Mouse (Mus musculus) MEL (cell line): Measurements from ENCODE around the gene Ubl3. TPM values are rescaled to one million over a fixed set of nuclear protein-coding genes. Genes with fewer than 3 reads are reported as not detected.

Source experiments
- DNase-seq: peaks from one replicate; pipeline ENCODE4 v3.0.0; 2011; ENCODE audit warnings: low read depth, low spot score
- H3K27ac ChIP-seq: 2 replicates; pipeline ENCODE4 v1.5.1; 2012; ENCODE audit warnings: low read depth, mild to moderate bottlenecking, control low read depth, low read length, moderate library complexity; ENCODE audit not compliant: control insufficient read depth
- H3K27me3 ChIP-seq, 2 experiments: fragments of 150-350 bp in 1 of 2; sonication (generic) in 1 of 2; 2 replicates each; pipeline ENCODE4 v1.6.1; 2012; ENCODE audit warnings: low read length in 2 of 2, mild to moderate bottlenecking in 2 of 2, improper control_type of control experiment in 1 of 2, moderate library complexity in 1 of 2; ENCODE audit not compliant: insufficient read depth in 2 of 2, control insufficient read depth in 1 of 2
- H3K36me3 ChIP-seq, 2 experiments: 2 replicates each; pipeline ENCODE4 v1.6.1; 2012 to 2014; ENCODE audit warnings: low read length in 2 of 2, improper control_type of control experiment in 1 of 2, inconsistent platforms in 1 of 2, mild to moderate bottlenecking in 1 of 2; ENCODE audit not compliant: insufficient read depth in 2 of 2, control insufficient read depth in 1 of 2
- H3K4me1 ChIP-seq, 2 experiments: fragments of 150-350 bp in 1 of 2; sonication (generic) in 1 of 2; 2 replicates each; pipeline ENCODE4 v1.6.1; 2012; ENCODE audit warnings: low read length in 2 of 2, improper control_type of control experiment in 1 of 2, mild to moderate bottlenecking in 1 of 2; ENCODE audit not compliant: insufficient read depth in 2 of 2, control insufficient read depth in 1 of 2
- H3K4me3 ChIP-seq, 2 experiments: fragments of 150-350 bp in 1 of 2; sonication (generic) in 1 of 2; 2 replicates each; pipeline ENCODE4 v1.5.1; 2012; ENCODE audit warnings: low read depth in 2 of 2, low read length in 2 of 2, mild to moderate bottlenecking in 2 of 2, moderate library complexity in 2 of 2, control low read depth in 1 of 2, improper control_type of control experiment in 1 of 2; ENCODE audit not compliant: control insufficient read depth in 1 of 2, insufficient read depth in 1 of 2
- H3K79me2 ChIP-seq: 2 replicates; pipeline ENCODE4 v1.6.1; 2012; ENCODE audit warnings: mild to moderate bottlenecking, low read length, moderate library complexity; ENCODE audit not compliant: control insufficient read depth, poor library complexity, insufficient read depth
- H3K9ac ChIP-seq: 2 replicates; pipeline ENCODE4 v1.6.1; 2012; ENCODE audit warnings: low read depth, mild to moderate bottlenecking, control low read depth, low read length, moderate library complexity; ENCODE audit not compliant: control insufficient read depth, poor library complexity, severe bottlenecking
- H3K9me3 ChIP-seq: fragments of 150-350 bp; sonication (generic); replicated peaks from 2 replicates; pipeline ENCODE4 v1.6.1; 2012; ENCODE audit warnings: mild to moderate bottlenecking, low read length, improper control_type of control experiment, moderate library complexity; ENCODE audit not compliant: insufficient read depth
- CTCF ChIP-seq, 3 experiments: IDR thresholded peaks in 2 of 3; conservative IDR thresholded peaks in 1 of 3; 2 replicates each; pipeline ENCODE4 v1.5.1; 2011 to 2012; ENCODE audit warnings: low read length in 3 of 3, low read depth in 2 of 3, mild to moderate bottlenecking in 2 of 3, improper control_type of control experiment in 1 of 3, inconsistent platforms in 1 of 3, mixed read lengths in 1 of 3, moderate library complexity in 1 of 3; ENCODE audit not compliant: control insufficient read depth in 1 of 3, insufficient read depth in 1 of 3, poor library complexity in 1 of 3, severe bottlenecking in 1 of 3
- ELF1 ChIP-seq: IDR thresholded peaks from 2 replicates; pipeline ENCODE4 v1.6.1; 2014; ENCODE audit warnings: low read depth, mild to moderate bottlenecking, inconsistent platforms, low read length, improper control_type of control experiment, moderate library complexity
- GABPA ChIP-seq: IDR thresholded peaks from 2 replicates; pipeline ENCODE4 v1.6.1; 2012; ENCODE audit warnings: low read depth, mild to moderate bottlenecking, inconsistent platforms, low read length, improper control_type of control experiment, moderate library complexity
- GATA1 ChIP-seq: IDR thresholded peaks from 2 replicates; pipeline ENCODE4 v1.6.1; 2011; ENCODE audit warnings: low read depth, low read length, improper control_type of control experiment
- HCFC1 ChIP-seq: IDR thresholded peaks from 2 replicates; pipeline ENCODE4 v1.6.1; 2012; ENCODE audit warnings: low read depth, mild to moderate bottlenecking, inconsistent platforms, low read length, improper control_type of control experiment, moderate library complexity
- KAT2A ChIP-seq: conservative IDR thresholded peaks from 2 replicates; pipeline ENCODE4 v1.6.1; 2012; ENCODE audit warnings: low read depth, low read length, improper control_type of control experiment, inconsistent platforms
- MAFK ChIP-seq: IDR thresholded peaks from 2 replicates; pipeline ENCODE4 v1.6.1; 2011; ENCODE audit warnings: low read depth, mild to moderate bottlenecking, low read length, improper control_type of control experiment, borderline replicate concordance
- MAX ChIP-seq: IDR thresholded peaks from 2 replicates; pipeline ENCODE4 v1.6.1; 2011; ENCODE audit warnings: low read length, improper control_type of control experiment
- MXI1 ChIP-seq: IDR thresholded peaks from 2 replicates; pipeline ENCODE4 v1.6.1; 2011; ENCODE audit warnings: mild to moderate bottlenecking, low read depth, low read length, improper control_type of control experiment
- POLR2AphosphoS5 ChIP-seq: IDR thresholded peaks from 2 replicates; pipeline ENCODE4 v1.6.1; 2012; ENCODE audit warnings: low read depth, borderline replicate concordance, mild to moderate bottlenecking, inconsistent platforms, low read length, moderate library complexity, mixed read lengths
- RAD21 ChIP-seq: IDR thresholded peaks from 2 replicates; pipeline ENCODE4 v1.6.1; 2011; ENCODE audit warnings: mild to moderate bottlenecking, low read depth, low read length, improper control_type of control experiment
- RCOR1 ChIP-seq: IDR thresholded peaks from 2 replicates; pipeline ENCODE4 v1.6.1; 2012; ENCODE audit warnings: low read depth, mild to moderate bottlenecking, inconsistent platforms, low read length, improper control_type of control experiment
- SMC3 ChIP-seq: IDR thresholded peaks from 2 replicates; pipeline ENCODE4 v1.6.1; 2011; ENCODE audit warnings: low read depth, low read length, improper control_type of control experiment
- USF1 ChIP-seq: IDR thresholded peaks from 2 replicates; pipeline ENCODE4 v1.6.1; 2014; ENCODE audit warnings: low read depth, mild to moderate bottlenecking, inconsistent platforms, low read length, improper control_type of control experiment, moderate library complexity
- USF2 ChIP-seq, 2 experiments: IDR thresholded peaks; 2 replicates each; pipeline ENCODE4 v1.6.1; 2011 to 2012; ENCODE audit warnings: improper control_type of control experiment in 2 of 2, low read length in 2 of 2, borderline replicate concordance in 1 of 2, inconsistent platforms in 1 of 2, low read depth in 1 of 2, mild to moderate bottlenecking in 1 of 2; ENCODE audit not compliant: insufficient read depth in 1 of 2
- ZC3H11A ChIP-seq: IDR thresholded peaks from 2 replicates; pipeline ENCODE4 v1.6.1; 2012; ENCODE audit warnings: low read depth, mild to moderate bottlenecking, inconsistent platforms, low read length, improper control_type of control experiment
- ZKSCAN1 ChIP-seq: IDR thresholded peaks from 2 replicates; pipeline ENCODE4 v1.6.1; 2012; ENCODE audit warnings: low read depth, mild to moderate bottlenecking, inconsistent platforms, low read length, improper control_type of control experiment, moderate library complexity
- ZMIZ1 ChIP-seq: IDR thresholded peaks from 2 replicates; pipeline ENCODE4 v1.6.1; 2012; ENCODE audit warnings: low read depth, mild to moderate bottlenecking, inconsistent platforms, low read length, improper control_type of control experiment, moderate library complexity
- ZNF384 ChIP-seq: IDR thresholded peaks from 2 replicates; pipeline ENCODE4 v1.6.1; 2012; ENCODE audit warnings: low read depth, mild to moderate bottlenecking, inconsistent platforms, low read length, improper control_type of control experiment
- polyA plus RNA-seq, 2 experiments: library from polyadenylated mRNA; stranded (reverse) in 1 of 2; unstranded in 1 of 2; fragments of >175 nt in 1 of 2; fragments of >200 nt in 1 of 2; gene quantifications; 2 replicates each; pipeline versions ENCODE4 v1.2.1 to v1.2.4; 2012; ENCODE audit warnings: low replicate concordance in 2 of 2, low read depth in 1 of 2; ENCODE audit not compliant: insufficient read length in 2 of 2, insufficient read depth in 1 of 2, missing spikeins in 1 of 2
- total RNA-seq: library from RNA; depleted of rRNA; stranded (reverse); fragments of 300-350 nt; gene quantifications from 2 replicates; pipeline ENCODE4 v1.2.3, GENCODE M21; 2012

Gene Ubl3
- total and polyA plus RNA-seq, 3 experiments, result 41.0 to 59.0 TPM; not detected in 1

- Histone ChIP-seq H3K4me1 (peaks cover 21 to 40% of the 10 kb centered on the region in 2 experiments), H3K79me2 (peaks cover 6% of the 10 kb centered on the region; the same call in 1 of the 2 replicates)
Measured at GRCm38 (mm10) chr5:148510265-148510664, 42.3 kb downstream of the Ubl3 start.

GRCm38 (mm10) chr5:148509731-148510130 lies 42.9 kb downstream of the Ubl3 start:
- H3K27ac ChIP-seq, result peak overlapping the region; percentile 86
- H3K9ac ChIP-seq, result peak overlapping the region; percentile 23
- H3K4me3 ChIP-seq, result peak overlapping the region in 1 of 2 experiments; percentile 0; a peak in 2 of 4 replicates
- TF ChIP-seq RAD21, result no peak
- TF ChIP-seq HCFC1, result 0 out of 2 replicates have a peak, but pooled peaks have one; percentile 5
- peaks cover 6% of the 10 kb centered on the region; the same call in 1 of the 2 replicates for H3K79me2 ChIP-seq
- no peaks in the 10 kb centered on the region for H3K9me3 ChIP-seq
- H3K4me1 ChIP-seq, result peaks cover 21 to 34% of the 10 kb centered on the region in 2 experiments
- no peak for DNase-seq
- H3K36me3 ChIP-seq, result peaks cover 4 to 46% of the 10 kb centered on the region in 2 experiments
- no peaks in the 10 kb centered on the region for H3K27me3 ChIP-seq

More at GRCm38 (mm10) chr5:148510265-148510664, 42.3 kb downstream of the Ubl3 start:
- Histone ChIP-seq H3K9me3 (no peaks in the 10 kb centered on the region), H3K27ac (peak overlapping the region; percentile 86), H3K27me3 (no peaks in the 10 kb centered on the region), H3K9ac (peak overlapping the region; percentile 13; the same call in 1 of the 2 replicates), H3K36me3 (peaks cover 2 to 48% of the 10 kb centered on the region in 2 experiments), H3K4me3 (no peak overlapping the region)
- no peak for TF ChIP-seq RAD21
- TF ChIP-seq KAT2A, result no peak
- TF ChIP-seq RCOR1, result no peak
- TF ChIP-seq ZC3H11A, result no peak
- no peak for TF ChIP-seq ZKSCAN1
- no peak for TF ChIP-seq USF2 (IDR thresholded peaks at IDR 0.05; ENCODE audit: borderline replicate concordance in 1 of 2, insufficient read depth in 1 of 2, low read depth in 1 of 2, low read length in 2 of 2)
- TF ChIP-seq MXI1, result no peak
- TF ChIP-seq MAX, result no peak
- no peak for TF ChIP-seq HCFC1
- no peak for TF ChIP-seq ZMIZ1
- TF ChIP-seq POLR2AphosphoS5, result no peak
- TF ChIP-seq SMC3, result no peak
- TF ChIP-seq USF1, result no peak
- no peak; the same call in 1 of the 2 replicates for TF ChIP-seq GATA1
- no peak for TF ChIP-seq CTCF (IDR thresholded peaks at IDR 0.05 in 2 of 3, conservative IDR thresholded peaks at IDR 0.05 in 1 of 3; ENCODE audit: control insufficient read depth in 1 of 3, insufficient read depth in 1 of 3, low read depth in 2 of 3, low read length in 3 of 3, poor library complexity in 1 of 3, severe bottlenecking in 1 of 3)
- no peak for TF ChIP-seq ELF1
- TF ChIP-seq GABPA, result no peak
- no peak for TF ChIP-seq MAFK
- TF ChIP-seq ZNF384, result no peak
- peak; percentile 44 for DNase-seq
